Comparison of ENCODE assay signal across 25 mouse cellular contexts in the genomic region with DNA sequence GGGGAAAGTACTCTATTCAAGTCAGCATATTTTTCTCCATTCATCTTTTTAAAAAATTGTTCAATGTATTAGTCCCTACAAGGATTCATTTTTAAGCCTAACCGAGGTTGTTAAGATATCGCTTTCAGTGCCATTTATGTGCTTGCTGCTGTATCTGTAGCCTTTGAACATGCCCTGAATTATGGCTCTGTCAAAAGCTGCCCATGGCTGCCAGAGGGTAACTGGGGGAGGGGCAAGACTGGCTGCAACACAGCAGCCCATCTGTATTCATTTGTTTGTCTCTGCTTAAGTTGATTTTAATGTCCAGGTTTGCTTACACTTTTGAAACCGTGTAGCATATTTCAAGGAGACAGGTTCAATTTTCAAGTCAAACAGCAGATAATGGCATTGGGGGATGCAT.
DNase-seq lines count a peak whose midpoint lies in the region; ATAC-seq lines count a peak whose summit lies in the region.
"Had no signal": no experiment of that assay in that cellular context is flagged by ENCODE, and none has a peak within 500 bp of the region (broad histone marks: within the 10 kb centered on the region; RNA-seq: fewer than 3 reads in every experiment).

No protein-coding gene starts in this region.

- 0 out of 2 replicates have a peak, but pooled peaks cover 7% of the 10 kb centered on the region for H3K4me1 ChIP-seq in neural tube, embryonic 15.5 days
- peaks cover 5% of the 10 kb centered on the region for H3K4me1 ChIP-seq in limb, embryonic 10.5 days
- H3K4me1 ChIP-seq in neural tube, embryonic 14.5 days (ENCODE audit: control insufficient read depth, insufficient read depth, low read length): no peaks in the 10 kb centered on the region
- H3K4me1 ChIP-seq in midbrain, embryonic 16.5 days (ENCODE audit: control insufficient read depth, insufficient read depth, low read length): no peaks in the 10 kb centered on the region
- H3K4me1 ChIP-seq: forebrain, embryonic 10.5 days; limb, embryonic 12.5 days had no signal

- no peak overlapping the region for H3K4me3 ChIP-seq in neural tube, embryonic 15.5 days (replicated peaks)
- no peak overlapping the region for H3K4me3 ChIP-seq in limb, embryonic 10.5 days
- H3K4me3 ChIP-seq in neural tube, embryonic 14.5 days (ENCODE audit: low read depth, low read length): no peak overlapping the region
- no peak overlapping the region for H3K4me3 ChIP-seq in midbrain, embryonic 16.5 days (ENCODE audit: low read depth, low read length)
- H3K4me3 ChIP-seq: forebrain, embryonic 10.5 days; heart, adult 2 months; limb, embryonic 12.5 days had no signal

- no peak overlapping the region for H3K9ac ChIP-seq in neural tube, embryonic 15.5 days (replicated peaks)
- no peak overlapping the region for H3K9ac ChIP-seq in neural tube, embryonic 14.5 days (replicated peaks; ENCODE audit: low read depth, low read length)
- H3K9ac ChIP-seq in midbrain, embryonic 16.5 days (ENCODE audit: low read depth, low read length): no peak overlapping the region
- H3K9ac ChIP-seq: forebrain, postnatal 0 days; limb, embryonic 12.5 days; liver, postnatal 0 days had no signal

- no peaks in the 10 kb centered on the region for H3K27me3 ChIP-seq in neural tube, embryonic 15.5 days (replicated peaks)
- no peaks in the 10 kb centered on the region for H3K27me3 ChIP-seq in limb, embryonic 10.5 days (ENCODE audit: low read depth, poor library complexity, severe bottlenecking)
- no peaks in the 10 kb centered on the region for H3K27me3 ChIP-seq in neural tube, embryonic 14.5 days (ENCODE audit: control insufficient read depth, insufficient read depth, low read length)
- no peaks in the 10 kb centered on the region for H3K27me3 ChIP-seq in midbrain, embryonic 16.5 days (ENCODE audit: control insufficient read depth, insufficient read depth, low read depth, low read length)
- H3K27me3 ChIP-seq: CH12.LX; limb, embryonic 12.5 days had no signal

- no peaks in the 10 kb centered on the region for H3K36me3 ChIP-seq in neural tube, embryonic 15.5 days
- H3K36me3 ChIP-seq in limb, embryonic 10.5 days: no peaks in the 10 kb centered on the region
- no peaks in the 10 kb centered on the region for H3K36me3 ChIP-seq in neural tube, embryonic 14.5 days (ENCODE audit: control insufficient read depth, insufficient read depth, low read length)
- no peaks in the 10 kb centered on the region for H3K36me3 ChIP-seq in midbrain, embryonic 16.5 days (ENCODE audit: control insufficient read depth, insufficient read depth, low read length)
- H3K36me3 ChIP-seq: forebrain, embryonic 10.5 days; G1E; limb, embryonic 12.5 days had no signal

- ATAC-seq in neural tube, embryonic 15.5 days (ENCODE audit: low FRiP score): no peak; the same call in 1 of the 2 replicates
- ATAC-seq in neural tube, embryonic 14.5 days (ENCODE audit: low read depth): peak; percentile 83
- no peak for ATAC-seq in midbrain, embryonic 16.5 days
- ATAC-seq: forebrain, postnatal 0 days; inflammation-experienced regulatory T-cells, adult 6 months; liver, postnatal 0 days; lung, postnatal 0 days; Patski had no signal

- no peaks in the 10 kb centered on the region for H3K9me3 ChIP-seq in neural tube, embryonic 15.5 days (replicated peaks)
- H3K9me3 ChIP-seq in limb, embryonic 10.5 days (replicated peaks): no peaks in the 10 kb centered on the region
- no peaks in the 10 kb centered on the region for H3K9me3 ChIP-seq in neural tube, embryonic 14.5 days (ENCODE audit: control insufficient read depth, low read length)
- H3K9me3 ChIP-seq in midbrain, embryonic 16.5 days (replicated peaks; ENCODE audit: control insufficient read depth, low read length, poor library complexity, severe bottlenecking): no peaks in the 10 kb centered on the region
- H3K9me3 ChIP-seq: forebrain, embryonic 10.5 days; G1E had no signal

- peak; percentile 17 for DNase-seq in embryo, embryonic 10.5 days (ENCODE audit: low spot score)
- no peak for DNase-seq in embryo, embryonic 10 days (ENCODE audit: low spot score)
- DNase-seq in neural tube, embryonic 10.5 days (ENCODE audit: extremely low spot score, low spot score): peak; percentile 12
- DNase-seq in limb, embryonic 10.5 days (ENCODE audit: low spot score): peak; percentile 32
- DNase-seq: B cell, adult 2 months; cerebellum, adult 18-20 months; cerebellum, postnatal 14 days; forebrain, postnatal 0 days; gastrocnemius, postnatal 36 days; heart, adult 2 months; kidney, adult 2 months; kidney, postnatal 10 days; liver, postnatal 0 days had no signal

- H3K27ac ChIP-seq in neural tube, embryonic 15.5 days (replicated peaks): no peak overlapping the region
- H3K27ac ChIP-seq in limb, embryonic 10.5 days: no peak overlapping the region
- no peak overlapping the region for H3K27ac ChIP-seq in neural tube, embryonic 14.5 days (ENCODE audit: low read depth, low read length)
- no peak overlapping the region for H3K27ac ChIP-seq in midbrain, embryonic 16.5 days (ENCODE audit: low read length)
- H3K27ac ChIP-seq: forebrain, embryonic 10.5 days; heart, adult 2 months; limb, embryonic 12.5 days had no signal

- 39% methylated on average over 3 of the region's 3 CpGs for WGBS in neural tube, embryonic 15.5 days
- 56% methylated on average over 3 of the region's 3 CpGs for WGBS in limb, embryonic 10.5 days
- WGBS in neural tube, embryonic 14.5 days: 36% methylated on average over 3 of the region's 3 CpGs
- 68% methylated on average over 3 of the region's 3 CpGs for WGBS in midbrain, embryonic 16.5 days

- H3K4me2 ChIP-seq in neural tube, embryonic 15.5 days: no peak overlapping the region
- H3K4me2 ChIP-seq in neural tube, embryonic 14.5 days (ENCODE audit: low read depth, low read length): no peak overlapping the region
- no peak overlapping the region for H3K4me2 ChIP-seq in midbrain, embryonic 16.5 days (ENCODE audit: low read length)
- H3K4me2 ChIP-seq: limb, embryonic 12.5 days; liver, embryonic 11.5 days; midbrain, embryonic 11.5 days had no signal
